Mouse (Mus musculus) kidney, adult 18-20 months (tissue): ENCODE measurements at regions not wholly inside any gene's neighbourhood (a gene's known extent, or its start where the extent isn't known, plus 50 kb on each side); places are given as distances from the start of the nearest gene placed in this dataset.

Experiments
- DNase-seq: peaks from one replicate; pipeline ENCODE4 v3.0.0; 2021

DNA sequence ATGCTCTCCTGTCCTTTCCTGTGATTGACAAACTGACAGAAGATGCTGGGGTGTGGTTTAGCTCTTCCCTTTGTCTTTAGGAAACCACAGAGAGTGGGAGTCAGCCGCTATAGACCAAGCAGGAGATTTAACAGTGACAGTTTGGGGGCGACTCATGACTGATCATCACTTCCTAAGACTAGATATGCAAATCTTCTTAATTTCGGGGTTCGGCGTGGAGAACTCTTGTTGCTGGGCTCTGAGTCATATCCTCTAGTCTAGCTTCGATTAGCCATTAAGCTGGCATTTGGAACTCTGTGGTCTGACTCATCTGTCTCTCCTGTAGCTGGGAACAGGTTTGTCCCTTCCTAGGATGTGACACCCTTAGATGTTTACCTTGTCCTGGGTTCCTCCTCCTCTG is 84.6 kb upstream of the Cadm1 start:
- no peak for DNase-seq

- DNase-seq: no peak
These were observed 77.2 kb upstream of the Cadm1 start for GRCm38 (mm10) chr9:47452752-47453151.

- no peak for DNase-seq
These were observed 71.1 kb upstream of the Cadm1 start for GRCm38 (mm10) chr9:47458721-47459418.

DNA sequence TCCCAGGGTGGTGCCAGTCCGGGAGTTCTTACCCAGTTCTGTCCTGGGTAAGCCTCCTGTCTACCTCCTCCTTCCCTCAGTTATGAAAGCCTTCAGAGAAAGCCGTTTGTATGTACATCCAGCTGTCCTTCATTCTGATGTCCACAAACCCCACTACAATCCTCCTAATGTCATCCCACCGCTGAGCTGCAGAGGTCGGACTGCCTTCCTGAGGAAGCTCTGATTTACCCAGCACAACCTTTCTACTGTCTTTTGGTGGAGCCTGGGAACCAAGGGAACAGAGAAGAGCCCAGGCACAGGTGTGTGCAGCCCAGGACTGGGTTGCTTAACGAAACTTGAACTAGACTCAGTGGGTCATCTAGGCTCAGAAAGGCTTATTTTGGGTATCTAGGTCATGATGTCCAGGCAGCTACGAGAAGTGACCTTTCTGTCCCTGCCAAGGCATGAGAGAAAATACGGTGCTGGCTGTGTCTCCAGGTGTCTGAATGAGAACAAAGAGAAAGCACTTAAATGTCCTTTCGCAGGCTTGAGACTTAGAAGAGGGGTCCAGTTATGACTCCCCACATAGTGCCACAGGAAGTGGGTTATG is 70.4 kb upstream of the Cadm1 start:
- no peak for DNase-seq

GRCm38 (mm10) chr9:47460241-47460640 is 69.7 kb upstream of the Cadm1 start:
- DNase-seq: no peak

- DNase-seq: no peak
These were observed 68.1 kb upstream of the Cadm1 start for GRCm38 (mm10) chr9:47461915-47462314.

GRCm38 (mm10) chr9:47466767-47467166 is 63.2 kb upstream of the Cadm1 start:
- DNase-seq: no peak

DNA sequence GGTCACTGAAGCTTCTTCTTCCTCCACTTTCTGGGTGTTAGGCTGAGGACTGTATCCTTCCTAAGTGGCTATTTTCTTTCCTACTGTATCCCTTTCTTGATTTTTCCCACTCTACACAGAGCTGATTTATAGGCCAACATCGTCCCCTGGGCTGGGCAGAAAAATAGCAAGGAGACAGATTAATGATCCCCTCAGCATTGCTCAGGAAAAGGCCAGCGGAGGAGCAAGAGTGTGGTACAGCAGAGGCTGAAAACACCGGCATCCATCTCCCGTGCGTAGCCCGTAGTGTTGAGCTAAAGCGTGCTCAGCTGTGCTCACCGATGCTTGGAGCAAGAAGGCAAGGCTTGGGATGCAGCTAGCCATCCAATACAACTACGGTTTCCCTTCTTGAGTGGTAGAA is 62.2 kb upstream of the Cadm1 start:
- DNase-seq: no peak

GRCm38 (mm10) chr9:47469576-47469975 is 60.4 kb upstream of the Cadm1 start:
- no peak for DNase-seq

GRCm38 (mm10) chr9:47470741-47471140 is 59.2 kb upstream of the Cadm1 start:
- no peak for DNase-seq

- peak; percentile 7 for DNase-seq
These were observed 58.1 kb upstream of the Cadm1 start for GRCm38 (mm10) chr9:47471767-47472420.

DNA sequence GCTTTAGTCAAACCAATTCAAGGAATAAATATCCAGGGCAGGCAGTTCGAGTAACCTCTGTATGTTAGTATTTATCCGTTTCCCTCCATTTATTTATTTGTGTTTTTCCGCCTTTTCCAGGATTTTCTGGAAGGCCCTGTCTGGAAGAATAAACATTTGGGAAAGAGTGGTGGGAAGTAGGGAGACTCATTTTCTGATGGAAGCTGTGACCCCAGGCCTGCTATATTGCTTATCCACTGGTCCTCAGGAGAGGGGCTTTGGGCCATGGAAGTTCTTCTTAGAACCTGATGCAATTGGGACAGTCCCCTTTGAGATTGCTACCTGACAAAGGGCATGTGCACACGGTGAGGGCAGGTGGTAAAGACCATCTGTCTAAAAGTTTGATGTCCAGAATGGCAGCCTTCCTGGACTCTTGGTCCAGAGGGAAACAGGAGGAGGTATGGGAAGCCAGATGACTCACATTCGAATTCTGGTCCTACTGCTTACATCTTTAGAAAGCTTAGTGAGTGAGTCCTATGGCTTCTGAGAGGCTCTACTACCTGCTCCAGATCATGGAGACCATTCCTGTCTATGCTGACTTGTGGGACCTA is 56.1 kb upstream of the Cadm1 start:
- DNase-seq: no peak

DNA sequence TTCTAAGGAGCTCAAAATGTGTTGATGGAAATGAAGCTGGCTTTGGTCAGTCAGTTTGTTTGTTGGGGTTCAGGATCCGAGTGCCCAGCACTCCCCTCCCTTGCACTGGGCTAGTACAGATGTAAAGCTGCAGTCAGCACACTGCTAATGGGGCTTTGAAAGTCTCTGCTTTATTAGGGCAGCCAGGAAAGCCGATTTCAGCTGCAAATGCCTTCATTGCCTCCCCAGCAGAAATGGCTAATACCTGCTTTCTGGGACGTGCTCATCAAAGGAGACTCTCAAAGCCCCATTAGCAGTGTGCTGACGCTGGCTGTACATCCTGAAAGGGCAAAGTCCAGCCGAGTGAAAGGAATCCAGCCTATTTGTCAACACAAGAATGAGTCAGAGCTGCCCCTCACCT is 55.2 kb upstream of the Cadm1 start:
- DNase-seq: no peak

DNA sequence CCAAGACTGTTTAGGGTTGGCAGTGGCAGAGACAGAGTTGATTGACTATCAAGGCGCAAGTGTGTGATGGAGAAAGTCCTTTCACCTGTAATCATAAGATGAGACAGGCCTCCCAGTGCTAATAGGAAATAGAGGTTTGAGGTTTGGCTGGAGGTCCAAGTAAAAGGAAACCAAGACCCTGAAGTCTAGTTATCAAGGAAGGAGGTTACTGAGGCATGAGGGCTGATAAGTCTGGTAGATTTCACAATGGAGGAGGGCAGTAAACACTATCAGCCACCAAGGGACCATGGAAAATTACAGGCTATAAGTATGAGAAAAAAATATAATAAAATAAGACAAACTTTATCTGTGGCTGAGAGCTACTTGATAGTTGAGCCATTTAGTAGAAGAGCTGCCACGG is 52.1 kb upstream of the Cadm1 start:
- no peak for DNase-seq
